Mouse (Mus musculus) forebrain, postnatal 0 days (tissue): ENCODE measurements around the gene Gsdma2. TPM values are rescaled to one million over a fixed set of nuclear protein-coding genes. Genes with fewer than 3 reads are reported as not detected.

Experiments used
- ATAC-seq: fragments of 200-750 bp; cut with Nextera tagmentation; 2 replicates; pipeline ENCODE4 v1.8.0; 2017; ENCODE audit warnings: mild to moderate bottlenecking, moderate library complexity
- DNase-seq: peaks from one replicate; pipeline ENCODE4 v3.0.0-alpha.2; 2015
- H3K27ac ChIP-seq: fragments of 300-500 bp; sonication (generic); 2 replicates; pipeline ENCODE4 v1.5.1; 2014; ENCODE audit warnings: low read depth, mild to moderate bottlenecking, antibody characterized with exemption, low read length, moderate library complexity, mixed read lengths
- H3K27me3 ChIP-seq: fragments of 300-500 bp; sonication (generic); 2 replicates; pipeline ENCODE4 v1.6.1; 2014; ENCODE audit warnings: mild to moderate bottlenecking, low read length, mixed read lengths; ENCODE audit not compliant: insufficient read depth
- H3K36me3 ChIP-seq: fragments of 300-500 bp; sonication (generic); 2 replicates; pipeline ENCODE4 v1.6.1; 2014; ENCODE audit warnings: mild to moderate bottlenecking, moderate library complexity; ENCODE audit not compliant: insufficient read depth
- H3K4me1 ChIP-seq: fragments of 300-500 bp; sonication (generic); 2 replicates; pipeline ENCODE4 v1.6.1; 2014; ENCODE audit warnings: antibody characterized with exemption; ENCODE audit not compliant: insufficient read depth
- H3K4me2 ChIP-seq: fragments of 300-500 bp; sonication (generic); 2 replicates; pipeline ENCODE4 v1.6.1; 2014; ENCODE audit warnings: low read depth, mild to moderate bottlenecking, moderate library complexity
- H3K4me3 ChIP-seq: fragments of 300-500 bp; sonication (generic); 2 replicates; pipeline ENCODE4 v1.5.1; 2014; ENCODE audit warnings: low read depth, low read length, mixed read lengths
- H3K9ac ChIP-seq: fragments of 300-500 bp; sonication (generic); 2 replicates; pipeline ENCODE4 v1.6.1; 2014; ENCODE audit warnings: mild to moderate bottlenecking
- H3K9me3 ChIP-seq: fragments of 300-500 bp; sonication (generic); 2 replicates; pipeline ENCODE4 v1.6.1; 2016; ENCODE audit warnings: low read length
- CTCF ChIP-seq: sonication (generic); IDR thresholded peaks from 2 replicates; pipeline ENCODE4 v1.5.1; 2016; ENCODE audit warnings: antibody characterized with exemption, control low read depth, low read depth
- WGBS: fragments of 180-500 bp; shearing (Covaris S2); extraction: QIAGEN DNeasy Blood & Tissue Kit; methylation state at CpG from one replicate; pipeline ENCODE4 v1.1.7; 2014; 5-methylcytosine and 5-hydroxymethylcytosine counted together
- polyA plus RNA-seq: library from polyadenylated mRNA; unstranded; fragments of >200 nt; fragmentation: Nextera tagmentation; extraction: Ambion mirVana; gene quantifications from 2 replicates; pipeline ENCODE4 v1.2.1, GENCODE M21; 2015
- total RNA-seq: library from RNA; depleted of rRNA; stranded (reverse); fragments of >200 nt; gene quantifications from 2 replicates; pipeline ENCODE4 v1.2.3, GENCODE M21; 2014

Gene Gsdma2
- total and polyA plus RNA-seq, 2 experiments from 2014 or later, result 0.11 TPM; not detected in 1

- Histone ChIP-seq H3K36me3 (peaks cover 72% of the 10 kb centered on the region), H3K4me1 (peaks cover 7% of the 10 kb centered on the region; the same call in 1 of the 2 replicates), H3K27ac (no peak overlapping the region), H3K9me3 (no peaks in the 10 kb centered on the region), H3K9ac (no peak overlapping the region), H3K27me3 (no peaks in the 10 kb centered on the region), H3K4me3 (no peak overlapping the region), H3K4me2 (no peak overlapping the region)
- DNase-seq (no peak), ATAC-seq (no peak)
- no peak for TF ChIP-seq CTCF
- 87% methylated on average over 8 of the region's 8 CpGs for WGBS
These were observed 41.5 kb downstream of the Gsdma2 start for GRCm38 (mm10) chr11:98688009-98688408.

GRCm38 (mm10) chr11:98693201-98693600, 46.6 kb downstream of the Gsdma2 start:
- ATAC-seq (no peak), DNase-seq (no peak)
- H3K4me1 ChIP-seq, result no peaks in the 10 kb centered on the region
- H3K4me2 ChIP-seq, result no peak overlapping the region
- H3K9me3 ChIP-seq, result no peaks in the 10 kb centered on the region
- TF ChIP-seq CTCF, result no peak
- WGBS, result 82% methylated on average over 13 of the region's 13 CpGs
- H3K27me3 ChIP-seq, result no peaks in the 10 kb centered on the region
- no peak overlapping the region for H3K27ac ChIP-seq
- no peak overlapping the region for H3K9ac ChIP-seq
- no peak overlapping the region for H3K4me3 ChIP-seq
- peaks cover 76% of the 10 kb centered on the region for H3K36me3 ChIP-seq

GRCm38 (mm10) chr11:98693746-98694145, 47.2 kb downstream of the Gsdma2 start:
- Histone ChIP-seq H3K4me2 (no peak overlapping the region), H3K9ac (no peak overlapping the region), H3K4me3 (no peak overlapping the region), H3K9me3 (no peaks in the 10 kb centered on the region), H3K36me3 (peaks cover 73% of the 10 kb centered on the region), H3K27me3 (no peaks in the 10 kb centered on the region), H3K27ac (no peak overlapping the region), H3K4me1 (no peaks in the 10 kb centered on the region)
- 95% methylated on average over 9 of the region's 9 CpGs for WGBS
- TF ChIP-seq CTCF, result no peak
- ATAC-seq (no peak), DNase-seq (no peak)

- H3K9ac ChIP-seq, result no peak overlapping the region
- 76% methylated on average over 9 of the region's 9 CpGs for WGBS
- no peak overlapping the region for H3K4me3 ChIP-seq
- H3K36me3 ChIP-seq, result peaks cover 70% of the 10 kb centered on the region
- no peaks in the 10 kb centered on the region for H3K9me3 ChIP-seq
- no peak overlapping the region for H3K4me2 ChIP-seq
- H3K27ac ChIP-seq, result no peak overlapping the region
- DNase-seq (no peak), ATAC-seq (no peak)
- H3K4me1 ChIP-seq, result no peaks in the 10 kb centered on the region
- no peak for TF ChIP-seq CTCF
- H3K27me3 ChIP-seq, result no peaks in the 10 kb centered on the region
These were observed 47.7 kb downstream of the Gsdma2 start for GRCm38 (mm10) chr11:98694301-98694700.

GRCm38 (mm10) chr11:98695408-98695807, 48.8 kb downstream of the Gsdma2 start:
- Histone ChIP-seq H3K36me3 (peaks cover 59% of the 10 kb centered on the region), H3K9ac (no peak overlapping the region), H3K9me3 (no peaks in the 10 kb centered on the region), H3K4me3 (no peak overlapping the region), H3K27me3 (no peaks in the 10 kb centered on the region), H3K4me2 (no peak overlapping the region), H3K4me1 (no peaks in the 10 kb centered on the region), H3K27ac (no peak overlapping the region)
- WGBS, result 70% methylated on average over 12 of the region's 14 CpGs
- no peak for TF ChIP-seq CTCF
- DNase-seq (no peak), ATAC-seq (no peak)

GRCm38 (mm10) chr11:98696454-98697216, 50.1 kb downstream of the Gsdma2 start:
- WGBS, result 84% methylated on average over 14 of the region's 14 CpGs
- DNase-seq (no peak), ATAC-seq (no peak)
- no peak overlapping the region for H3K9ac ChIP-seq
- no peaks in the 10 kb centered on the region for H3K4me1 ChIP-seq
- H3K4me2 ChIP-seq, result no peak overlapping the region
- H3K27ac ChIP-seq, result no peak overlapping the region
- TF ChIP-seq CTCF, result no peak
- peaks cover 47% of the 10 kb centered on the region for H3K36me3 ChIP-seq
- no peaks in the 10 kb centered on the region for H3K27me3 ChIP-seq
- H3K9me3 ChIP-seq, result no peaks in the 10 kb centered on the region
- no peak overlapping the region for H3K4me3 ChIP-seq

- H3K9me3 ChIP-seq, result no peaks in the 10 kb centered on the region
- H3K36me3 ChIP-seq, result peaks cover 41% of the 10 kb centered on the region
- no peak overlapping the region for H3K4me2 ChIP-seq
- no peak for ATAC-seq
- H3K27me3 ChIP-seq, result no peaks in the 10 kb centered on the region
- H3K4me1 ChIP-seq, result no peaks in the 10 kb centered on the region
- 91% methylated on average over 12 of the region's 12 CpGs for WGBS
- H3K27ac ChIP-seq, result no peak overlapping the region
- H3K9ac ChIP-seq, result no peak overlapping the region
- no peak for TF ChIP-seq CTCF
- H3K4me3 ChIP-seq, result no peak overlapping the region
- no peak for DNase-seq
These were observed 50.7 kb downstream of the Gsdma2 start for GRCm38 (mm10) chr11:98697225-98697624.
